Comparison of ENCODE assay signal across 18 mouse cellular contexts in the genomic region with DNA sequence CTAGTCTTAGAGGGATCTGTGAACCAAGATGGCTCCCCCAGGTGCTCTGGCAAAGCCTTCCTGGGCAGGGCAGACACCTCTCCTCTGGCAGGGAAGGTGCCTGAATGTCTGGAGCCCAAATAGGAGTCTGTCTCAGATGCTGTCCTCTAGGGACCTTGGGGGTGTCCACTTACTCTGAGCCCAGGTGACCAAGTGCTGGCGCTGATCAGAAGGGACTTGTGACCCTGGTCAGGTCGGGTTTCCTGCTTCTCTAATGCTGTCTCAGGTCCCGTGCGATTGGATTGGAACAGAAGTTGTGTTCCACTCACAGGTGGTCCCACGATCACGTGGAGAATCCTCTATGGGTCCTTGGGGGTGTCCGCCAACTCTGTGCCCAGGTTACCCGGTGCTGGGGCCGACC. TPM values are rescaled to one million over a fixed set of nuclear protein-coding genes. Genes with fewer than 3 reads are reported as not detected.
"Had no signal": no experiment of that assay in that cellular context is flagged by ENCODE, and none has a peak within 500 bp of the region (broad histone marks: within the 10 kb centered on the region; RNA-seq: fewer than 3 reads in every experiment).

No protein-coding gene starts in this region.

RNA-seq across cellular contexts. Expression of gene Chil4, which starts 28.1 kb away (rescaled TPM):
- polyA plus RNA-seq: heart, embryonic 10.5 days; heart, embryonic 11.5 days; heart, embryonic 12.5 days; heart, embryonic 13.5 days; heart, embryonic 14.5 days; heart, embryonic 15.5 days; heart, postnatal 0 days; hindbrain, embryonic 10.5 days; hindbrain, embryonic 12.5 days; hindbrain, embryonic 13.5 days; hindbrain, embryonic 14.5 days; hindbrain, embryonic 16.5 days; inflammation-experienced regulatory T-cells, adult 6 months; intestine, embryonic 14.5 days; intestine, embryonic 15.5 days; intestine, embryonic 16.5 days; intestine, postnatal 0 days; kidney, embryonic 14.5 days had no signal
